Mouse (Mus musculus) c-Kit-positive CD71-positive TER-119-positive erythroid progenitor cells, embryonic 14.5 days (primary cell): ENCODE measurements at regions not wholly inside any gene's neighbourhood (a gene's known extent, or its start where the extent isn't known, plus 50 kb on each side); places are given as distances from the start of the nearest gene placed in this dataset.

Source experiments
- DNase-seq: peaks from one replicate; pipeline ENCODE4 v3.0.0-alpha.2; 2013; ENCODE audit warnings: low spot score

- DNase-seq, result no peak
Observed at GRCm38 (mm10) chr2:169450801-169451200, 136.7 kb downstream of the Gm11011 start.

DNA sequence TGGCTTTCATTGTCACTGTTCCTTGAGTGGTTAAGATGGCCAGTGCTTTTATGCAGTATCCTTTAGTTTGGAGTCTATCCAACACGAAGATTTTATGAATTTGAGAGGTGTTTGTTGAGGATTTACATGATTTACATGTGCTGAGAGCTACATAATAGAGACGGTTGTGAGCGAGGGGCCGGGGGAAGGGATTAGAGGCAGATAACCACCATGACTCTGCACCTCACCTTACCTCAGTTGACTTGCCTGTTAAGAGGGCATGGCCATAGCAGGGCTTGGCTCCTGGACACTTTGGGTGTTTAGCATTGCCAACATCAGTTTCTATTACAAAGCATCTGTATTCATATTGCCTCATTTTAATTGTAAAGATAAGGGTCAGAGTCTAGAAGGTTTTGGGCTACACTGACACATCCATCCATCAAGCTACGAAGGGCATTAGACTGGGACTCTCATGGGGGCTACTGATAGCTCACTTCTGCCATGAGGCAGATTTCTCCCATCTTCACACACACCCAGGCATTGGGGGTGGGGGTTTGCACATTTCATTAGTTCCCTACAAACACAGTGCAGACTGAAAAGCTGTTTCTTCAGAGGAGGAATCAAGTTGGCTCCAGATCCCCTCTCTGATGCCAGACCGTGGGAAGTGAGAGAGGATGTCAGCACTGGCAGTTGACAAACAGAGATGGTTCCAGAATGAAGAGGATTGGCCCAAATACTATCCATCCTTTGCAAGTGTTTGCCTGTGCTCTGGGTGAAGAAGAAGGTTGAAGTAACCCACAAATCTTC, 139.9 kb downstream of the Gm11011 start:
- no peak for DNase-seq

- DNase-seq, result no peak
Observed at GRCm38 (mm10) chr2:169445877-169446276, 141.7 kb downstream of the Gm11011 start.

DNA sequence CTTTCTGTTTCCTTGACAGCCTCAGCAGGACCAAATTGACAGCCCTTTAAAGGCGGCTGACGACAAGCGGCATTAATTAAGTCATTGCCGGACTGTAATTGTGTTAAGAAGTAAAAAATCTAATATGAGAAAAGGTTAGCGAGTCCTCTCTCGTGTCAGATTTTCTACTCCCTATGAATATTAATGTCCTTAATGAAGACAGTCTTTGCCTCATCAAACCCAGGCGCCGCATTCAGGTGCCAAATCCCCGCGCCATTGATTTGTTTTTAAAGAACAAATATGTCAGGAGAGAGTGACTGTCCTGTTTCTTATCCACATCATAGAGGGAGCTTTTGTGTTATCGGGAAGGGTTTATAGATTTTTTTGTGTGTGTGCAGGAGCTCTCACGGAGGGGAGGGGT, 142.2 kb downstream of the Gm11011 start:
- no peak for DNase-seq

DNA sequence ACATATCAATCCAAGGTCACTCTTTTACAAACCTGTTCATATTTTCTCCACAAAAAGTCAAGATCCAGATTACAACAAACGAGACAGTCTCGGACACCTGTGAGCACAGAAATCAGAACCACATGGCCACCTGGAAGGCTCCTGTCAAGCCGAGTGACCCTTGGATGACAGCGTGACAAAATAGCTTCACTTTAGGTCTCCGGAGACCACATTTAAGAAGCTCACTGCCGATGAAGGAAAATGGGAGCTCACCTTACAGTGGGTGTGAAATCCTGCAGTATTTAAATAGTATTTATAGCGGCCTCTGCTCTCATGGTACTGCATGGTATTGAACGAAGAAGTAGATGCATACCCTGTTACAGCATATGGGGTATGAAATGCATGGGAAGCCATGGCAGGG, 144.3 kb downstream of the Gm11011 start:
- DNase-seq, result no peak

GRCm38 (mm10) chr2:169431516-169431915, 156.0 kb downstream of the Gm11011 start:
- no peak for DNase-seq

- DNase-seq, result no peak
Observed at GRCm38 (mm10) chr2:169429411-169429810, 158.1 kb downstream of the Gm11011 start.

DNA sequence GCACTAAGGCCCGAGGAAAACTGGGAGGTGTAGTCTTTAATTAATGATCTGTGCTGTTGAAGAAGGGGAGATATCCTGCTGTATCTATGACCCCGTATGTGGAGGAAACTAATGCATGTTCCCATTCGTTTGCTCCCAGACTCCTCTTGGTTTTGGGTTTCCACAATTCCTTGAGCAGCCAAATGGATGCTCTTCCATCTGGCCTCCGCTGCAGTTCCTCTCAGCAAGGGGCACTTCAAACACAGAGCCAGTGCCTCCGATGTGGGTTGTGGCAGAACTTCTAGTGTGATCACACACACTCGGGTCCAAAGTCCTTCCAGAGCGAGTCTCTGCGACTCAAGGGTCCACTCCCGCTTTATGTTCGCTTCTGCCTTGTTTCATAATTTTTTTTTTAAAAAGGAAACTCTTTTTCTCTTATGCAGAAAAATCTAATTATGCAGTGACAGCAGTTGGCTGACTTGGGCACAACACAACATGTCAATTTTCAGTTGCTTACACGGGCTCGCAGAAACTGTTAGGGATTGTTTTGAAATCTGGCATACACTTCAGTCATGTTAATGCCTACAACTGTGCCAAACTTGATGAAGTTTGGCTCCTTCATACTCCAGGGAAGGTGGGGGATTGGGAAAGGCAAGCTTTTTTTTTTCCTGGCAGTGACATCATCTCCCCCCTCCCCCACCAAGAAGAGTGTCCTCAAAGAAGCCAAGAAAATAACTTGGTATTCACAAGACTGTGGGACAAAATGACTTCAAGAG, 163.2 kb downstream of the Gm11011 start:
- DNase-seq, result no peak

GRCm38 (mm10) chr2:169412361-169412760, 175.2 kb downstream of the Gm11011 start:
- no peak for DNase-seq

GRCm38 (mm10) chr2:169410080-169410479, 177.5 kb downstream of the Gm11011 start:
- no peak for DNase-seq

- DNase-seq, result no peak
Observed at GRCm38 (mm10) chr2:169404908-169405690, 182.4 kb downstream of the Gm11011 start.

- DNase-seq, result no peak
Observed at GRCm38 (mm10) chr2:169397758-169398157, 189.8 kb downstream of the Gm11011 start.

DNA sequence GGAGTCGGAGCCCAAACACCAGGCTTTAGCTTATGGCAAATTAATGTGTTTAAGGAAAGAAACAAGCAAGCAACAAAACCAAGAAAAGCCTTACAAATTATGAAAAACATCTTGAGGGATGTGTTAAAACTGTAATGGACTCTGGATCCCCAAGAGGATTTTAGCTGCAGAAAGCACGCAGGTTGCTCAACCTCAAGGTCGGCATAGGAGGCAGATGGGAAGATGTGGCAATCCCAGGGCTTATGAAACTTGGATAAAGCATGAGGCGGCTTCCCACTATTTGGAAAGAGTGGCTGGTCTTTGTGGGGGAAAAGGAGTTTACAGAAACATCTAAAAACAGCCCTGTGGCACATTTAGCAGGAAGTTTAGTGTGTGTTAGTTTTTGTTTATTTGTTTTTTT, 190.5 kb downstream of the Gm11011 start:
- no peak for DNase-seq

DNA sequence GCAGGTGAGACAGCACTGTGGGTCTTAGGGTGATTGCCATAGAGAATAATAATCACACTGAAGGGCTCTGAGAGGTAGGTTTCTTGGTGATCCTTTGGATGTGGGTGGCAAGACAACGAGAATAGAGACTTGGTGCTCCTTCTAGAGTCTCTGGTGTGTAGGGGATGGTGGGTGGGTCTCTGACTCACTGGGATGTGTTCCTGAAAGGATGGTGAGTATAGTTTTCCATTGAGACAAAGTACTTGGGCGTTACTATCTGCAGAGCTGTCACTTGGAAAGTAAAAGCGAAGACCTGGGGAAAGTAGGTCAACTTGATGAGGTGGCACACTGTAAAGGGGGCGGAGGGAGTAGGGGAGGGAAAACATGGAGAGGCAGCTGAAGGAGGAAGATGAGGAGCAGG, 191.3 kb downstream of the Gm11011 start:
- no peak for DNase-seq

GRCm38 (mm10) chr2:169389611-169390010, 197.9 kb downstream of the Gm11011 start:
- no peak for DNase-seq

DNA sequence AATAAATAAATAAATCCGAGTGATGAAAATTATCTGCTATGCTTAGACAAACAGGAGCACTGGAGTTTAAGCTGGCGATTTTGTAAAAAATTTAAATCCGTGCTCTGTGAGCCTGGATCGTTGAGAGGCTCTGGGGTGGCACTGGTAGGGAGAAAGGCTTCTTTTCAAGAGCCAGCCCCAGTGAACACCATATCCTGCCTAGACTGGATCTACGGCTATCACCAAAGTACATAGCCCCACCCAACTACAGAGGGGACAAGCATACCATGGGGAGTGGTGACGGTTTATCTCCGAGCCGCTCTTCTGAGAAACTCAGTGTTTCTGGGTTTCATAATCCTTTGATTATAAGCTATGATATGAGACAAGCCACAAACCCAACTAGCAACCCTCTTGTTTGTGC, 199.0 kb downstream of the Gm11011 start:
- no peak for DNase-seq

GRCm38 (mm10) chr2:169387765-169388518, 199.6 kb downstream of the Gm11011 start:
- DNase-seq, result no peak

DNA sequence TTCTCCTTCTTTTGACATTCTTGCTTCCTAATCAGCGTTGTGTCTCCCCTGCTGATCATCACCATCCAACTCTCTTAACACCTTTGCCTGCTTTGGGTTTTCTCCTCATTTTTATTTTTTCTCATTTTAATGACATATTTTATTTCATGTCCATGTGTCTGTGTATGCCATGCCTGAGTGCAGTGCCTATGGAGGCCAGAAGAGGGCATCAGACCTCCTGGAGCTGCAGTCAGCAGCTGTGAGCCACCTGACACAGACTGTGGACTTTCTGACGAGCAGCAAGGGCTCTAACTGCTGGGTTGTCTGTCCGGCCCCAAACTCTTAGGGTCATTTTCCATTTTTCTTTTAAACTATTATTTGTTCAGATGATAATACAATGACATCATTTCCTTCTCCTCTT, 203.8 kb downstream of the Gm11011 start:
- no peak for DNase-seq

DNA sequence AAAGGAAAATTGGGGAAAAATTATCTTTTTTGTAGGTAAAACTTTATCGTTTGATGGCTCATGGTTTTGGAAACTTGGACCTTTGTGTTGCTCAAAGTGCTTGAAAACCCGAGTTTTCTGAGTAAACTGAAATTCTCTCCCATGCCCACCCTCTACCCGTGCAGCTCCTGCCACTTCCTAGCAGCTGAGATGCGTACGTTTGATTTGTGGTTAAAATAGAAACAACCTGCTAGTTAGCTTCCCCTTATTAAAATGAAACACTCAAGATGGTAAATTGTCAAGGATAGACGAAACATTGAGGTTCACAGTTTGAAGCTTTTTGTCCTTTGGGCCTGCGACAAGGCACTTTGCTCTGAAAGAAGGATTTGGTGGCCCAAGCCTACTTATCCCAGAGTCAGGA, 214.5 kb downstream of the Gm11011 start:
- no peak for DNase-seq

GRCm38 (mm10) chr2:169365046-169365445, 222.5 kb downstream of the Gm11011 start:
- no peak for DNase-seq

GRCm38 (mm10) chr2:169360272-169360671, 227.3 kb downstream of the Gm11011 start:
- DNase-seq, result no peak

- no peak for DNase-seq
Observed at GRCm38 (mm10) chr2:169357400-169357799, 230.1 kb downstream of the Gm11011 start.
